Mouse (Mus musculus): ENCODE data around the gene Dynlt1f. TPM values are rescaled to one million over a fixed set of nuclear protein-coding genes. Genes with fewer than 3 reads are reported as not detected.
"Not testable (repeated sequence)": the region's sequence is repeated elsewhere in the genome, so short reads cannot be mapped to it uniquely, and the experiment has no call there.

Dynlt1f gene
- total RNA-seq (2022) = 100 to 1,000 TPM in 3 of 4 experiments, 10 to 100 TPM in 1; 99.3 to 120 (median 106) TPM

DNA sequence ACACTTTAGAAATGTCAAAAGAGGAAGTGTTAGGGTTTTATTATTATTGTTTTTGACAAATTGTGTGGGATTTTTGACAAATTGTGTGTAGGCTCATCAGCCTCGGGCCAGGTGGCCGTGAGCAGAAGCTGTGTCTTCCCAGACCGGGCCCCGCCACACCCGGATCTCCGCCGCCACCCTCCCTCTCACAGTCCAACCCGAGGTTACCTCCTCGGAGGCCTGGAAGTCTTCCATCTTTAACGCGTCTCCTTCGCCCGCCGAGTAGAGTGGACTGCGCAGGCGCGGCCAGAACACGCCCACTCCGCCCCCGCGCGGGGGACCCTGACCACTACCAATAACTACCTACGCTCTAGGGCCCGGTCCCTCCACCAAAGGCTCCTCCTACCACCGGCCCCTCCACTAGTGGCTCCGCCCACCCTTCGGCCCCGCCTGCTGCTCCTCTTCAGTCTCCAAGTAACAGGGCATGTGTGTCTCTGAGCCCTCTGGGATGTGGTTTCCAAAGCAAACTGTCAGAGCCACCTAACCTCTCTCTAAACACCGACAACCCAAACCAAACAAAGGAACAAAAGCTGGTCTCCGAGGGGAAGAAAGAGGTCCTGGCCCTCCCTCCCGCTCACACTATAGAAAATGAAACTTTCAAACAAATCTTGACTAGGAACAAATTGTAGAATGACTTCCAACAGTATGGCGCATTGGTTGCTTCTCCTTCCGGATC lies at the start of gene Dynlt1f:
TSS of gene Dynlt1f (minus strand) at position 334 of the 715 bp plus-strand sequence.
- DNase-seq = peak; percentile 83

GRCm38 (mm10) chr17:6703381-6704270 lies 47.9 kb upstream of the Dynlt1f start:
- not testable (repeated sequence) for DNase-seq

DNA sequence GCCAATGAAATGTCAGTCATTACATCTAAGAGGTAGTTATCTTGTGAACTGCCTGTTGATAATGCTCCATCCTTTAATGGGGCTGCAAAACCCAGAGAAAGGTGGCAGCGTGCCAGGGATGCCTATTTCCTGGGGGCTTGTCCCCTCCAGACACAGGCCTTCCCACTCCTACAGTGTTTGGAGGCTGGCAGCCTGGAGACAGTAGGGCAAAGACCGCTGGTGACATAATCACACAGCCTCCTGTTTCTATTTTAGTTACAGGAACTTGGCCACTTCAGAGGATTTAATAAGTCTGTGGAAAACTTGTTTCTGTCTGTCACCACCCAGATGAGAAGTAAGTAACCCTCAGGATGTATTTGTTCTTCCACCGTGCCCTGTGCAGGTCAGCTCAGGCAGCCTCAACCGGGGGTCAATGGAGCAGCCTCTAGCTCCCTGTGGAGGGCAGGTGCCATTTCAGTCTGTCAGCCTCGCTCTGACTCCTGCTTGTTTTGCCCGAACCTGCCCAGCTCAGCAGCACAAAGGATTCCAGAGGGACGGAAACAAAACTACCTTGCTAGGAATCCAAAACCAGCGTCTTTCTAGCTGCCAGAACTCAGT lies 47.0 kb upstream of the Dynlt1f start:
- not testable (repeated sequence) for DNase-seq

DNA sequence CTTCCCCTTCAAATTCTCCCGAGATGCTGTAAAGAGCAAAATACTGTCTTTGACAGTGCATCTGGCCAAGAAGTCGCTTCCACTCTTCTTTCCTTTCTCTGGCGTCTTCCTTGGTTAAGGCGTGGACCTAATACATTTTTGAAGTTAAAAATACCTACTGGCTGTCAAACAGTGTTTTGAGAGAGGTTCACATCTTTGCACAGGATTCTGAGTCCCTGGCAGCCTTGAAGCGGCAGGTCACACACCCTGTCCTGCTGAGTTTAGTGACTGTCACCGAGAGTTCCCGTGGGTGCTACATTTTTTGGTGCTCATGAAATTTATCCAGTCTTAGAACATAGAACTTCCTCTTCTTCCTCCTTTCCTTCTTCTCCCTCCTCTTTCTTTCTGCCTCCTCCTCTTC lies 44.4 kb upstream of the Dynlt1f start:
- not testable (repeated sequence) for DNase-seq

GRCm38 (mm10) chr17:6699502-6699901 lies 43.8 kb upstream of the Dynlt1f start:
- DNase-seq = not testable (repeated sequence)

GRCm38 (mm10) chr17:6697224-6697775 lies 41.6 kb upstream of the Dynlt1f start:
- peak; percentile 34 for DNase-seq

DNA sequence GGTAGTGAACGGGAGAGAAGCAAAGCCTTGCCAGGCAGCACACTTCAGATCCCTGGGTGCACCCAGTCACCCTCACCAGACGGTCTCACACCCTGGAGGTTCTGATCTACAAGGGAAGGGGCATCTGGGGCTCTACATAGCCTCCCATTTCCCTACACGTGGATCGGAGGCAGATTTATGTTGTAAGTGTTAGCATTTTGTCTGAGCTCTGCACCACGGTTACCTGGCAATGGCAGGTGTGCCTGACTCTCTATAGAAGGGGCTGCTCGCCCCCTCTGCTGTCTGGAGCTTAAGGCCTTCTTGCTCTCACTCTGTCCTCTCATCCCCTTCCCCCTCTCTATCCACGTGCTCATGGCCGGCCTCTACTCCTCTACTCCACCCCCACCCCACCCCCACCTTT lies 40.8 kb upstream of the Dynlt1f start:
- not testable (repeated sequence) for DNase-seq

DNA sequence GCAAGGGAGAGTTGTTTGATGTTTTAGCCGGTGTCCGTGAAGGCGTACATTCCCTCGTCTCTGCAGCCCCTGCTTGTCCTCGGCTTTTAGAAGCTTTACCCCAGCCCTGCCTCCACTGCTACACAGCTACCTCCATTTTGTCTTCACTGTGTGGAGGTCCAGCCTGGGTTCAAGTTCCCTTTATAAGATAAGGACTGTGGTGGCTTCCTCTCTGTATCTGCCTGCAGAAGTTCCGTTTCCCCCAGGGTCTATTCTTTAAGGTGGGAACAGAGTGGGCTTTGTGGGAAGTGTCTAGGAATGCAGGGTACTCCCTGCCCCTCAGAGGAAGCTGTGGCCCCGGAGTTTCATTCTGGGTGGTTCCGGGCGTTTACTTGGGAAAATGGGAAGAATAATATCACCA lies 40.0 kb upstream of the Dynlt1f start:
- DNase-seq = not testable (repeated sequence)

GRCm38 (mm10) chr17:6691596-6691995 lies 35.9 kb upstream of the Dynlt1f start:
- peak; percentile 66 for DNase-seq

DNA sequence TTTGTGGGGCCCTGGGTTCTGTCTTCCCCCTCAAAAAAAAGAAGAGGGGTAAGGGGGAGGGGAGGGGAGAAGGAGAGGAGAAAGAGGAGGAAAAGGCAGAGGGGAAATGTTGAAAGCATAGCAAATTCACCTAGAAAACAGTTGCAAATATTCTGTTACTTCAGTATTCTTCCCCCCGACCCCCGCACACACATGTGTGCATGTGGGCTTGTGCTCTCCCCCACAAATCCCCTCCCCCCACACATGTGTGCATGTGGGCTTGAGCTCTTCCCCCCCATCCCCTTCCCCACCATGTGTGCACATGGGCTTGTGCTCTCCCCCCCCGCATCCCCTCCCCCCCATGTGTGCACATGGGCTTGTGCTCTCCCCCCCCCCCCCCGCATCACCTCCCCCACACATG lies 33.6 kb upstream of the Dynlt1f start:
- not testable (repeated sequence) for DNase-seq

- DNase-seq = not testable (repeated sequence)
Measured at GRCm38 (mm10) chr17:6686299-6686971, 30.7 kb upstream of the Dynlt1f start.

DNA sequence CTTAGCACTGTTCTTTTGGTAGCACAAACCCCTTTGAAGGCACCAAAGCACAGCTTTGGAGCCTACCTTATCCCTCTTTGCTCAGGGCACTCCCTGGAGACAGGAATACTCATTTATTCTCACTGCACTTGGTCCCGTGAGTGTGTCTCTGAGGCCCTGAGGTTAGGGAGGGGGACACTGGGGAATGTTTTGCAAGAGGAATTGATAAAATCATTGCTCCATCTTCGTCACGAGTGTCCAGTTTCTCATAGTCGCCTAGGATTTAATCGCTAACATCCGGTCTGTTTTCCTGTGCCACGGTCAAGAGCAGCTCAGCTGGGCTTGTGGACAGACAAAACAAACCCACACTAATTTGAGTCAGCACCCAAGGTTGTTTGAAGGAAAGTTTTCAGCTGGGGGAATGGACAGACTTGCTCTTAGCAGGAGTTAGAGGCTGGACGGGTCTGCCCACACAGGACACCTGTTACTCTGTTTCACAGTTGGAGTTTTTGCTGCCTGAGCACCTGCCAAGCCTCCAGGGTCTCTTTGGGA lies 29.7 kb upstream of the Dynlt1f start:
- not testable (repeated sequence) for DNase-seq

- not testable (repeated sequence) for DNase-seq
Measured at GRCm38 (mm10) chr17:6684464-6685287, 29.0 kb upstream of the Dynlt1f start.

DNA sequence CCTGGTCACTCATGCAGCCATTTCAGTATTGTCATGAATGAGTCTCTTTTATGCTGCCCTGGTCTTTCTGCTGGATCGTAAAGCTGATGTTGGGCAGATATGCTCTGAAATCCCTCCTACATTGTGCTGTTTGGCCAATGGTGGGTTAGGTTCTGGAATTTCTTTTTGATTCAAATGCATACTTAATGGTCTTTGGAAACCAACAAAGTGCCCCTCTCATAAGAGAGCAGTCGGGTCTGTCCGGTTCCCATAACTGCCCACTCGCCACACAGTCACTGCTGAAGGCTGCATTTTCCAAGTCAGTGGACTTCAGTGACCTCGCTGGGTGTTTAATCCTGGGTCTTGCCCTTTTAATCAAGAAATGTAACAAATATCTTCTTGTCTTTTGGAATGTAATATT lies 28.0 kb upstream of the Dynlt1f start:
- not testable (repeated sequence) for DNase-seq

DNA sequence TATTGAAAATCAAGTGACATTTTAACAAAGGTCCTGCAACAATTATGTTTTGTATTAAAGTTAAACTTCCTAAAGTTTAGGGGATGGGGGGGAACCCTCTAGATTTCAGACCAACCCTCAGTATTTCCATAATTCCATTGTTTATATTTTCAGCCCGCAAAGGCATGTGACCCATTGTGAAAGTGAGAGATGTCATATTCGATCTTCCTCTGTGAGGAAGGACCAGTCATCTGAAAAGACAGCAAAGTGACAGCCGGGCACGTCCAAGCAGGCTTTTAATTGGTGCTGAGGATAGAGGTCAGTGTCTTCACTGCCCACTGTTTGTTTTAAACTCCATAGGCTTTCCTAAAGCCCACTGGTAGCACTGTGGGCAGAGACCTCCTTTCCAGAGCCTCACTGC lies 26.0 kb upstream of the Dynlt1f start:
- not testable (repeated sequence) for DNase-seq

GRCm38 (mm10) chr17:6678063-6678462 lies 22.4 kb upstream of the Dynlt1f start:
- not testable (repeated sequence) for DNase-seq

GRCm38 (mm10) chr17:6674297-6674696 lies 18.6 kb upstream of the Dynlt1f start:
- not testable (repeated sequence) for DNase-seq

DNA sequence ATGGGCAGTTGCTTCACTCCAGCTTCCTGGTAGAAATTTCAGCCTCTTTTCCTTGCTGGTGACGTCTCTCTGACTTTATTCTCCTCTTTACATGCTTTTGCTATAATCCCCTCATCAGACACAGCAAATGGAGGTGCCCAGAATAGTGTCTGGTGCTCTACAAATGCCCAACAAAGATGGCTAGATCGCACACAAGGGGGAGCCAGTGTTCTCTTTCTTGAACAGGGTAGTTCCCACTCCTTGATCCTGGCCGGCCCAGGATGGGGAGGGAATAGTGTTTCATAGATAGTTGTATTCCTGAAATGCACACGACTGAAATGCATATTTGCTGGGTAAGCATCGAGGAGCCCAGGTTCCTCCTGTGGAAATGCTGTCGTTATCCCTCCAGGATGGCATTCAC lies 12.8 kb upstream of the Dynlt1f start:
- not testable (repeated sequence) for DNase-seq

GRCm38 (mm10) chr17:6665389-6665788 lies 9.7 kb upstream of the Dynlt1f start:
- not testable (repeated sequence) for DNase-seq

- not testable (repeated sequence) for DNase-seq
Measured at GRCm38 (mm10) chr17:6662840-6663239, 7.1 kb upstream of the Dynlt1f start.

Data from adrenal gland, adult 8-10 months (tissue).